Mouse (Mus musculus): ENCODE data around the gene Slc2a5. TPM values are rescaled to one million over a fixed set of nuclear protein-coding genes. Genes with fewer than 3 reads are reported as not detected.
A peak's percentile ranks its signal among the peaks of the same experiment; 100 is the strongest.

Gene Slc2a5
- total RNA-seq, 4 experiments from 2014 or later = 7.5 to 18.1 (median 9.6) TPM

DNA sequence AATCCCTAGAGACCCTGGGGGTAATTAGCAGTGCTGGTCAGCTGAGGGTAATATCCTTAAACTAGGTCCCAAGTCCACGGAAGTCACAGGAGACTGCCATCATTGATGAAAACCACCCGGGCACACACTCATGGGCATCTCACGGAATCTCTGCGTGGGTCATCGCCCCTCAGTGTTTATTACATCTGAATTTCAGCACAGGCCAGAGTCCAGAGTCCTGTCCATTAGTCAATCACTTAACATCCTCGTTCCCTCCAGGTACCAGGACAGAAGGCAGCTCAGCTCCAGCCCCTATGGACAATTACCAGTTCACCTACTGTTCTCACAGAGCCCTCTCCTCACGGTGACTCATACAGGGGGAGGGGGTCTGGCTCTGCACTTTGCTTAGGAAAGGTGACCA, 16.3 kb upstream of the Slc2a5 start:
- DNase-seq (ENCODE audit: low spot score in 2 of 2) = no peak

DNA sequence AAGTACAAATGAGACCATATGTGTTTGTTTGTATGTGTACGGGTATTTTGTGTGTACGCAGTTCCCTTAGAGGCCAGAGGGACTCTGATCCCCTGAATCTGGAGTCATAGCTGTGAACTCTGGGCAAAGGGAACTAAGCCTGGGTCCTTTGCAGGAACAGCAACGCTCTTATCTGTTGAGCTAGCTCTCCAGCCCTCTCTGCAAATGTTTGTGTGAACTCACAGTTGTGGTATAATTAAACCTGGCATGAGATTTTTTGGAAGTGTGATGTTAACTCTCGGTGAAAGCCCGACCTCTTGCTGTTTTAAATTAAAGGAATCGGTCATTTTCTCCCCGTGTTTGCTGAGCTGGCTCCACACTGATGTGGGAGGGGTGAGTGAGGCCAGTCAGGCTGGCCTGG, 13.4 kb upstream of the Slc2a5 start:
- no peak for DNase-seq (ENCODE audit: low spot score in 2 of 2)

DNA sequence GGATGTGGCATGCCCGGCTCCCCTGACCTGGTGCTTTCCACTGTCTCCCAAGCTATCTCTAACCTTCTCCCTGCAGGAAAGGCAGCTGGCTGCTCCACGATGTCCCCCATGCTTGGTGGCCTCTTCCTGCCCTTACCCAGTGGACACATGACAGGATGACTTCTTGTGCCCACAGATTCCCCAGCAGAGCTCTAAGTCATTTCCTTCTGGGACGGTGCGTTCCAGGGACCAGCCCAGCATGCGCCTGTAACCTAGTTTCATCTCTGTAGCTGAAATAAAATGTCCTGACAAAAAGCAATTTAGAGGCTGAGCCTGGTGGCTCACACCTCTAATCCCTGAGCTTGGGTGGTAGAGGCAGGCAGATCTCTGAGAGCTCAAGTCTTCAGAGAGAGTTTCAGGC, 12.4 kb upstream of the Slc2a5 start:
- no peak for DNase-seq (ENCODE audit: low spot score in 2 of 2)

DNA sequence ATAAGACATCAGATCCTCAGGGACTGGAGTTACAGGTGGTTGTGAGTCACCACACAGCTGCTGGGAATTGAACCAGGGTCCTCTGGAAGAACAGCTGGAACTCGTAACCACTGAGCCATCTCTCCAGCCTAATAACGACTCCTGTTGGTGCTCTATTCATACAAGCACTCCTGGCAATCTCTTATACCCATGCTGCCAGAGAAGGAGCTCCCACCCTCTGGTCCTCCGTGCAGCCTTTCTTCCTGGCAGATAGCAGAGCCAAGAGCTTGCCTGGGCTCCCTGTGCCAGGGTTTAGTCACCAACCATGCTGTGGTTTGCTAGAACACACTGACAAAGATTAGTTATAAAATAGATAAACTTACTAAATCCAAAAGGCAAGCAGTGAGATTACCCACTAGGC, 9.4 kb upstream of the Slc2a5 start:
- DNase-seq (ENCODE audit: low spot score in 2 of 2) = no peak

DNA sequence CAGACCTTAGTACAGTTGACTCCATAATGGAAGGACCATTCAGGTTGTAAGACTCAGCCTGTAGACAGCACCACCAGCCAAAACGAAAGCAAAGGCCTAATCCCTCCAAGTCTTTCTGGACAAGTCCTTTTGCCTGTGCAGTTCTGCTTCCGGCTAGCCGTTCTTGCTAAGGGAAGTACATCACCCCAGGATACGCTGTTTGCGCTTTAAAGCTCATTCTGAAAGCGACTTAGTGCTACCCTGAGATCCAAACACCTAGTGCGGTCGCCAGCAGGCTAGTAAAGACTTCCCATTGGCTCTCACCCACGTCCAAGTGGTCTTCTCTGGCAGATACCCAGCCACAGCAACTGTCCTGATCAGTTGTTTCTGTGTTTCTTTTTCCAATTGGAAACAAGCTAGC, 8.7 kb upstream of the Slc2a5 start:
- no peak for DNase-seq (ENCODE audit: low spot score in 2 of 2)

DNA sequence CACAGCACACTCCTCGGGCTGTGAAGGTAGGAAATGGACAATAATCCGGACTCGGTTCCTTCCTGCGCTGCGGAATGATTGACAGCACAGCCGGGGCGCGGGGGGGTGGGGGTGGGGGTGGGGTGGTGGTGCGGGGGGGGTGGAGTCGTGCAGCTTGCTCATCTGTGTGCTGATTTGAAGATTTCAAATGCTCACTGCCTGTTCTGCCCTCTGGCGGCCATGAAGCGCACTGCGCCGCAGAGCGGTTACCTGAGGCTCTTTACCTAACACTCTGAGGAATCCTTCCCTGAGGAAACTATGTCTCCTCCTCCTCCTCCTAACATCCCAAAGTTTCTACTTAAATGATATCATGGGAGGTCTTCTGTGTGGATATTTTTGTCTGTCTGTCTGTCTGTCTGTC, 6.2 kb upstream of the Slc2a5 start:
- peak; percentile 53 to 70 for DNase-seq (ENCODE audit: low spot score in 2 of 2)

DNA sequence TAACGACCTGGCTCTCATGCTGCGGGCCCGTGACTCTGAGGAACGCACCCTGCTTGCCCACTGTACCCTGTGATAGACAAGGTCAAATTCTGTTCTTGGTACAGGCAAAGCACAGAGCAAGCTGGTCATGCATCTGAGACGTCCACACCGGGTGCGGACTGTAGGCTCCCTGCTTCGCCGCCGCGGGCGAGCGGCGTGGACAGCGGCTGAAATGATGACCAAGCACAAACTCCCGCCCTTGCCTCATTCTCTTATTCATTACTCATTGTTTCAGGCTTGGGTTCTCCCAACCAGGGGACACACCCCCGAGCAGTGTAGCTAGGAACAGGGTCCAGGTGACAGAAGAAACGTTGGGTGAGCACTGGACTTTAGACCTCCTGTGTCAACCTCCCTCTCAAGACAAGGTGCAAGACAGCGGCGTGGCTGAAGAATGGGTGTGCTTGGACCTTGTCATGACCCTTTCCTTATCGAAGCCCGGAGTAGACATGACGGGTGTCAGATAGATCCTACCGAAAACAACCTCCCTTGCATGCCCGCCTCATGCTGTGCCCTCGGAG, 4.5 kb upstream of the Slc2a5 start:
- DNase-seq (ENCODE audit: low spot score in 2 of 2) = no peak

DNA sequence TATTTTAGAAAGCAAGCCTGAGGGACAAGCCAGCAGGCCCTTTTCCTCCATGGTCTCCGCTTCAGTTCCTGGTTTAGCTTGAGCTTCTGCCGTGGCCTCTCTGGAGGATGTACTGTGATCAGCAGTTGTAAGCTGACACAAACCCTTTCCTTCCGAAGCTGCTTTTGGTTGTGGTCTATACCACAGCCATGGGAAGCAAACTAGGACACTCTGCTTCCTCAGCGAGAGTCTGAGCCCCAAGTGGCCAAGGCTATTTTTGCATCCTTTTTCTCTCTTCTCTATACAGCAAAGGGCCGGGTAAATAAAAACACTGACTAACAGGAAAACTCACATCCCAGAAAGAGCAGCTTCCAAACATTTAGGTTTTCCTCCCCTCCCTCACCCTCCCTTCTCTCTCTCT, 1.8 kb upstream of the Slc2a5 start:
- DNase-seq (ENCODE audit: low spot score in 2 of 2) = no peak

DNA sequence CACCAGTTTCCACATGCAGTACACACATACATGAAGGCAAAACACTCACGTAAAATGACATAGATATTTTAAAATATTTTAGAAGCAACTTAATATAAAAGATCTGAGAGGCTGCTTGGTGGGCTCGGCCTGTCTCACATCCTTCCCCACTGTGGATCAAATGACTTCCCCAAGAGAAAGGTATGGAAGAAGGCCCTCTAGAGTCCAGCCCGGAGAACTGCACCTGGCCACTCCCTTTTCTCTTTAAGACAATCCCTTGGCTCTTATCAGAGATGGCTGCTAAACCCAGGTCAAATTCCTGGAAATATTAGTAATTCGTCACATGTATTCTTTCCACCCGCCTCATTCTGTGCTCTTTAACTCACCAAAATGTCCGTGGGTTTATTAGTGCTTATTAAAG, 920 bp upstream of the Slc2a5 start:
- no peak for DNase-seq (ENCODE audit: low spot score in 2 of 2)

DNA sequence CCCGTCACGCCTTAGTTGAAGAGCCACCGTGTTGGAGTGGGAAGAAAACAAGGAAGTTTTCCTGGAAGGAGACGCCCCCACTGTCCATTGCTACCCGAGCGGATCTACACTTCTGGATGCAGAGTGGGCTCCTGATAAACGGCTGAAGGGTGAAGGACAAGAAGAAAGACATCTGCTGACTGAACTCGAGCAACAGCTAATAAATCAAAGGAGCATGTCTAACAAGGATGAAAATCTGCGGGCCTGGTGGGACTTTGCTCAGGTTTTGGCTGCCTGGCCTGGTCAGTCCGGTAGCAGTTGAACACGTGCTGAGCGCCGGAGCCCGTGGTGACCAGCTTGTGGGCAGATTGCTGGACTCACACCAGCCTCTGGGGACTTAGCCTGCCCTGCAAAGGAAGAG, 557 bp downstream of the Slc2a5 start:
- DNase-seq (ENCODE audit: low spot score in 2 of 2) = no peak

DNA sequence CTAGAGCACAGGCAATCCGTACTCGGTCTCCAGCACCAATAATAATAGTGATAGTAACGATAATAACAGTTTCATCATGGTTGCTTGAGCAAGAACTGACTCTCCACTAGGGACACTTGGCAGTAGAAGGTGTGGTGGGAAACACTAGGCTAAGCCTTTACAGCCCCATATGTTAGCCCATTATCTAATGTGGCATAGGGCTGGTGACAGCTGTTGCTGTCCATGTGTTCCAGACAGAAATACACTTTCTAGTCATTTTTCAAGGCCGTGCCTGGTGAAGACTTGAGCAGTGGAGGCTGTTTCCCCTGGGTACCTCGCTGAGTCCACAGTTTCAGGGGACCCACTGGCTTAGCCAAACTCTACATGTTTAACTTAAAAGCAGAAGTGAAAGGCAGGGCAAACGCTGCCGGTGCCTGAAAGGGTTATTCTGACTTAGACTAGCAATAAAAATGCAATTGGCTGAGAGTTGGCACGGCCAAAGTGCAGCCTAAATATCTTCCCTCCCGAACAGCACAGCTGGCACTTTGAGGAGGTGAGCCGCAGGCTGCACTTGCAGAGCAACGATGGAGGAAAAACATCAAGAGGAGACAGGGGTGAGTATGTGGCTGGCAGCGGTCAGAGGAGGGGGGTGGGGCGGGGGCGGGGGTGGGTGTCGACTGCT, 1.2 kb downstream of the Slc2a5 start:
- no peak for DNase-seq (ENCODE audit: low spot score in 2 of 2)

DNA sequence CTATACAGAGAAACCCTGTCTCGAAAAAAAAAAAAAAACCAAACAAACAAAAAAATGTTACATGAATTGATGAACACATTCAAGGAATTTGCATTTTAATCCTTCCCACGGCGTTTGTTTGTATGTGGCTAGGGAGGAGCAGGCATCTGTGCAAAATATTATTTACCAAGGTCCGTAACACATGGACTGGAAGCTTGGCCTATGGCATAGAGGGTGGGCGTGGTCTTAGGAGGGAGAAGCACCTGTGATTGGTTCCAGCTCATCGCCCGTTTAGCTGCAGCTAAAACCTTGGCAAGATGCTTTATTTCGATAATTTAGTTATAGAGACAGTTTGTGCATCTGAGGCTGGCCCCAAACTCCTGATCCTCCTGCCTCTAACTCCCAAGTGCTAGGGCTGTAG, 2.3 kb downstream of the Slc2a5 start:
- no peak for DNase-seq (ENCODE audit: low spot score in 2 of 2)

DNA sequence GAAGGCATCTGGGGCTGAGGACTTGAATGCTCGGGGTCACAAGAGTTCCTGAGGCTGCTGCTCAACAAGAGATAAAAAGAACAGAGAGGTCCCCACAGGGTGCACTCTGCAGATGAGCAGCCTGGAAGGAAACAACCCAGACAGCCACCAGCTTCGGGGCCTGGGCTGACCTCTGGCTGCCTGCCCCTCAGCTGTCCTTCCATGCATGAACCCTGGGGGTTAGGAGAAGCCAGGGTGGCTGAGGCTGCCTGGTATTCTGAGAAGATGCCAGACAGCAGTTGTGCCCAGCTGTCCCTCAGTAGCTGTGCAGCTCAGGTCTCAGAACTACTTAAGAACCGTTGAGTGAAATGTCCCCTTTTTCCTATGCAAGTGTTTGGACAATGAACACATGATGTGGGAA, 3.4 kb downstream of the Slc2a5 start:
- DNase-seq (ENCODE audit: low spot score in 2 of 2) = no peak

DNA sequence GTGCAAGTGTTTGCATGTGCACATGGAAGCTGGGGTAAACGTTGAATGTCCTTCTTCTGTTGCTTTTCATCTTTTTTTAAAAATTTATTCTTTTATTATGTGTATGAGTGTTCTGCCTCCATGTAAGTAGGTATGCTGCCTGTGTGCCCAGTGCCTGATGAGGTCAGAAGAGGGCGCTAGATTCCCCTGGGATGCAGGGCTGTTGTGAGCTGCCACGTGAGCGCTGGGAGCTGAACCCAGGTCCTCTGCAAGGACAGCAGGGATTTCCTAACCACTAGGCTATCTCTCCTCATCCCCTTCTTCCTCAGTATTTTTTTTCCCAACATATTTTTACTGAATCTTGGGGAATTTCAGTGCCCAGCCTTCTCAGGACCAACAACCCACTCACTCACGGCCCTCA, 7.3 kb downstream of the Slc2a5 start:
- no peak for DNase-seq (ENCODE audit: low spot score in 2 of 2)

DNA sequence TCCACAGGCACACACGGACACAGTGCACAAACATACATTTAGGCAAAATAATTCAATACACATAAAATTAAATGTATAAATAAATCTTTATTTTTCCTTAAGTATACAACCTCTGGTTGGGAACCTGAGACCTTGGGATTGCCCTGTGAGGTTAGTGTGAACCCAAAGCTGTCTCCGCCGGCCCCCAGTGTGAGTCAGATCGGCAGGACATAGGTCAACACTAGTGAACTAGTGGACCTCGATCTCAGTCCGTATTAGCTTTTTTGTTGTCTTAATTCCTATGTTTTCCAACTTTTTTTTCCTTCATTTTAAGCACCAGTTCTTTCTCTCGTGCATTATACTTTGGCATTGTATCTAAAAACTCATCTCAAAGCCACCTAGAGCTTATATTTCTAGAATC, 8.8 kb downstream of the Slc2a5 start:
- no peak for DNase-seq (ENCODE audit: low spot score in 2 of 2)

DNA sequence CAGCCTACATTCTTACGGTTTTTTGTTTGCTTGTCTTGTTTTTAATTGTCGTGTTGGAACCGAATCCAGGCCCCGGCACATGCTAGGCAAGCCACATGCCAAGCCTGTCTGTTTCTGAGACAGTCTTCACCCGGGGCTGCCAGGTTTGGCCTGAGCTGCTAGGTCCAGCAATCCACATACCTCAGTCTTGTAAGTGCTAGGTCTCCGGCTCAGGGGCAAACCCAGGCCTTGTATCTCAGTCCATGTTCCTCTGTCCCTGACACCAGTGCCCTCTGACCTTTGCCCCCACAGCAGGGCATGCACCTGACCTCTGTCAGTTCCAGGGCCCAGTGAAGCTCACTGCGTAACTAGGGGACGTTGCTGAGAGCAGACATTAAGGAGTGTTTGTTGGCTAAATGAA, 9.5 kb downstream of the Slc2a5 start:
- DNase-seq (ENCODE audit: low spot score in 2 of 2) = no peak

DNA sequence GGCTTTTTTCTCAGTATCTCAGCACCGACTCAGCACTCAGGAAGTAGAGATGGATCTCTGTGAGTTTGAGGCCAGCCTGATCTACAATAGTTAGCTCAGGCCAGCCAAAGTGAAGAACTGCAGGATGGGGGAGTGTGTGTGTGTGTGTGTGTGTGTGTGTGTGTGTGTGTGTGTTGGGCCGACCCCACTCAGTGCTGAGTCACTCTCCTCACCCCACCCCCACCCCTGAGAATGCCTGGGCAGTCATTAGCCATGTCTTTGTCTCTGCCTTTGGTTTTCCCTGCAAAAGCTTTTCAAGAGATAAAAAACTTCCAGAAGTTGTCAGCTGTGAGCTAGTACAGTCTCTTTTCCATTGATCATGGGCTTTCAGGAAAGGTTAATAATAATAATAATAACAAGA, 11.6 kb downstream of the Slc2a5 start:
- DNase-seq (ENCODE audit: low spot score in 2 of 2) = no peak

DNA sequence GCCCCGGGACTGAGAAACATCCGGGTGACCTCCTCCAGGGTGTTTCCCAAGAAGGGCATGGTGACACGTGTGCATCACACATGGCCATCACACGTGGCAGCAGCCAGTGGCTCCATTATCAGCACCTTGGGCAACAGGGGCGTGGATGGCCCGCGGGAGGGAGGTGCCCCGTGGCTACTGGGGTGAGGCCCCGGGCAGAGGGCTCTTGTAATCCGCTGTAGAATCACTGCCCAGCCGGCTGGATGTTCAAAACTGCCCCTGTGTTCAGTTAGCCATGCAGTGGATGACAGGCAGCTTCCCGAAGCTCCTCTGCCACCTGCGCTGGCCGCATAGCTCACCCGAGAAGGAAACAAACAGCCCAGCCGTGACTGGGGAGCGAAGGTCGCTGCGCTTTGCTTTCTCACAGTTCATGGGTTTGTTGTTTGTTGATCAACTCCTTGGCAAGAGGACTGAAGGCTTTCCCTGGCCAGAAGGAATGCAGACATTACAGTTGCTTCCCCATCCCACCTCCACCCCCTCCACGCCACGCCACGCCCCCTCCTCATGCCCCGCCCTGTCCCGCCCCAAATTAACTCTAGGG, 13.7 kb downstream of the Slc2a5 start:
- no peak for DNase-seq (ENCODE audit: low spot score in 2 of 2)

DNA sequence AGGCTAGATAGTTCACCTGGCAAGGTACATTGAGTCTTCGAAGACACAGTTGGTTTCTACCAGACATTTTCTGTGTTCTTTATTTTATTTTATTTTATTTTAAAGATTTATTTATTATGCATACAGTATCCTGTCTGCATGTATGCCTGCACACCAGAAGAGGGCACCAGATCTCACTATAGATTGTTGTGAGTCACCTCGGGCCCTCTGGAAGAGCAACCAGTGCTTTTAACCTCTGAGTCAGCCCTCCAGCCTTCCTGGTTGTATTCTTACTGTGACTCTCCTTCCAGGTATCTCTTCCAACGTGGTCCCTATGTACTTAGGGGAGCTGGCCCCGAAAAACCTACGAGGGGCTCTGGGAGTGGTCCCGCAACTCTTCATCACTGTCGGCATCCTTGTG, 16.2 kb downstream of the Slc2a5 start:
- DNase-seq (ENCODE audit: low spot score in 2 of 2) = no peak

DNA sequence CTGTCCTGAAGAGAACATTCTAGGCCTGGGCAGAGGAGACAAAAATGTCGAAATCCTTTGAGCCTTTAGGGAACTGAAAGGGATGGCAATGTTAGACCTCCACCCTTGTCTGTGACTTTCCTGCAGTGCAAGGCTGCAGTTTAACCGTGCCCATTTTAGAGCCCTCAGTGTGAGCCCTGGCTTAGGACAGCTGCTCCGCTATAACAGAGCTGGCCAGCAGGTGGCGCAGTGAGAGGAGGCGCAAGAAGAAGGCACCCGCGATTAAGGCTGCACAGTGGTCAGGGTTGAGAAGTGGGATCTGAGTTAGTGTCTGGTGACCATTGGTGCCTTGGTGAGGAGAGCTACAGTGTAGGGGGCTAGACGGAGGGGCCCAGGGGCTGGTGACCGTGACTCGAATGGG, 17.6 kb downstream of the Slc2a5 start:
- DNase-seq (ENCODE audit: low spot score in 2 of 2) = peak; percentile 17 to 66

DNA sequence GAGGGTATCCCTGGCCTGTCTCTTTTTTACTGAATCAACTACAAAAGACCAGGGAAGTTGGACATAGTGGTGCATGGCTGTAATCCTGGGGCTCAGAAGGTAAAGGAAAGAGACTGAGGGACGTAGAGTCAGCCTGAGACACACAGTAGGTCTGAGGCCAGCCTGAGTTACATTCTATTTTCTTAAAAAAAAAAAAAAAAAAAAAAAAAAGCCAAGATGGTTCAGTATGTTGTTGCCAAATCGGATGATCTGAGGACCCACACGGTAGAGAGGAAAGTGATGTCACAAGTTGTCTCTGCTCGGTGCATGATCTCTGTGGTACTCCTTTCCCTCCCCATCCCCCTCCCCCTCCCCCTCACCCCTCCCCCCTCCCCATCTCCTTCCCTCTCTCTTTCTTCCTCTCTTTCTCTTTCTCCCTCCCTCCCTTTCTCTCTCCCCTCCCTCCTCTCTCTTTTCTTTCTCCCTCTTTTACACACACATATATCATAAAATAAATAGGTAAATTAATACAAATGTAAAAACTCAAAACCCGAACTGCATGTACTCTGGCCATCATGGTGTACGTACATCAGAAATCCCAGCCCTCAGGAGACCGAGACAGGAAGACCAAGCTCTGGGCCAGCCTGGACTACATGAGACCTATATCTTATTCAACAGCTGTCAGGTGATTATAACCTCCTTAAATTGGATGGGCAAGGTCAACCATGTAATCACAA, 18.4 kb downstream of the Slc2a5 start:
- DNase-seq (ENCODE audit: low spot score in 2 of 2) = no peak

DNA sequence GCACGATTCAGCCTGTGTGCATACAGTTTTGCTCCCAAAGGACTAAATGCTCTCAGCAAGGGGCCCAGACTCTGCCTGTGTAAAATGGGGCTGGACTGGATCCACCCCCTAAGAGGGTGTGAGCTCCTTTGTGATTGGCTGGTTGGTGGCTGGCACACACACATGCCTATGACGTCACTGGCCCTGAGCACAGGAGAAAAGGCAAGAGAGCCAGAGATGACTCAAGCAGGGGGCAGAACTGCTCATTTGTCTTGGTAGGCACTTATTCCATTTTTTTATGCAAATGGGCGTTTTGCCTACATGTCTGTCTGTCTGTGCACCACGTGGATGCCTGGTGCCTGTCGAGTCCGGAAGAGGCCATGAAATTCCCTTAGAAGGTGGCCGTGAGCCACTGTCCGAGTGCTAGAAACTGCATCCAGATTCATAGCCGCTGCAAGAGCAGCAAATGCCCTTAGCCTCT, 19.0 kb downstream of the Slc2a5 start:
- peak; percentile 44 to 63 for DNase-seq (ENCODE audit: low spot score in 2 of 2)

DNA sequence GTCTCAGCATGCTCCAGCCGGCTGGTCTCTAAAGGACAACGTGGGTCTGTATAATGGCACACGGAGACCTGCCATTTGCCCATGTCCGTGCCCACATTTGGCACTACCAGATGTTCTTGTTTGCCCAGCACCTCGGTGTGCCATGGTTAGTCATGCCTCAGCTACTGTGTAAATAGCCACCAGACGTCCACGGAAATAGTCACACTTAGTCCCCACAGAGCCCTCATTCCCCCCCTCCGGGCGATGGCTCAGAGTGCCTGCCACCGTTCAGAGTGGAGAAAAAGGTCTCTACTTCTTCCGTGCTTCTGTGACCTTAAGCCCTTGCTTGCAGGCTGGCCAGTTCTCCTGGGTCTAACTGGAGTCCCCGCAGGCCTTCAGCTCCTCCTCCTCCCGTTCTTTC, 20.0 kb downstream of the Slc2a5 start:
- no peak for DNase-seq (ENCODE audit: low spot score in 2 of 2)
